ENCODE assay signal across 8 mouse cellular contexts in genomic region chr10:80117736-80118135, GRCm38 (mm10). TPM values are rescaled to one million over a fixed set of nuclear protein-coding genes. Genes with fewer than 3 reads are reported as not detected.
DNase-seq lines count a peak whose midpoint lies in the region; ATAC-seq and TF ChIP-seq lines count a peak whose summit lies in the region.

No protein-coding gene starts in this region.

- ATAC-seq in erythroblast, adult 5-6 weeks (replicated peaks; ENCODE audit: low FRiP score, poor library complexity, severe bottlenecking) = no peak
- no peak for ATAC-seq in forebrain, embryonic 11.5 days (replicated peaks; ENCODE audit: low FRiP score)
- ATAC-seq in liver, embryonic 12.5 days = no peak
- no peak for ATAC-seq in activated CD4-positive, CD25-positive, alpha-beta regulatory T cell, adult 4 months

- H3K36me3 ChIP-seq in erythroblast, embryonic 14.5 days (ENCODE audit: control insufficient read depth) = peaks cover 66% of the 10 kb centered on the region
- peaks cover 40% of the 10 kb centered on the region for H3K36me3 ChIP-seq in C2C12 (ENCODE audit: control insufficient read depth, insufficient read depth)
- peaks cover 5% of the 10 kb centered on the region; the same call in 1 of the 2 replicates for H3K36me3 ChIP-seq in forebrain, embryonic 11.5 days (ENCODE audit: control insufficient read depth, insufficient read depth, low read length)
- peaks cover 58% of the 10 kb centered on the region for H3K36me3 ChIP-seq in liver, embryonic 12.5 days

- peaks cover 72% of the 10 kb centered on the region for H3K79me2 ChIP-seq in C2C12 (ENCODE audit: control insufficient read depth, insufficient read depth)

- H3K9me3 ChIP-seq in erythroblast, embryonic 14.5 days (ENCODE audit: control insufficient read depth, low read length) = peaks cover 9% of the 10 kb centered on the region
- H3K9me3 ChIP-seq in forebrain, embryonic 11.5 days (ENCODE audit: control insufficient read depth, low read length) = no peaks in the 10 kb centered on the region
- no peaks in the 10 kb centered on the region for H3K9me3 ChIP-seq in liver, embryonic 12.5 days (replicated peaks)

- peak overlapping the region; percentile 96 for H3ac ChIP-seq in C2C12 (ENCODE audit: control insufficient read depth, insufficient read length, low read depth)

- no peak for TF ChIP-seq CTCF in C2C12 (IDR thresholded peaks at IDR 0.05; ENCODE audit: control insufficient read depth, insufficient read depth, insufficient read length)

- peak overlapping the region; percentile 79 for H3K4me3 ChIP-seq in erythroblast, embryonic 14.5 days (replicated peaks)
- peak overlapping the region; percentile 100 for H3K4me3 ChIP-seq in C2C12 (ENCODE audit: insufficient read depth, poor library complexity, severe bottlenecking)
- peak overlapping the region; percentile 95 for H3K4me3 ChIP-seq in forebrain, embryonic 11.5 days (ENCODE audit: low read depth, low read length)
- peak overlapping the region; percentile 94 for H3K4me3 ChIP-seq in liver, embryonic 12.5 days

- peaks cover 70% of the 10 kb centered on the region for H3K79me3 ChIP-seq in C2C12 (ENCODE audit: low read depth)

- peaks cover 78% of the 10 kb centered on the region for H3K4me1 ChIP-seq in erythroblast, embryonic 14.5 days (ENCODE audit: control insufficient read depth)
- H3K4me1 ChIP-seq in forebrain, embryonic 11.5 days (replicated peaks; ENCODE audit: control insufficient read depth, insufficient read depth, low read length) = peaks cover 21% of the 10 kb centered on the region
- peaks cover 71% of the 10 kb centered on the region for H3K4me1 ChIP-seq in liver, embryonic 12.5 days

- 90% methylated on average over 1 of the region's 1 CpGs for WGBS in forebrain, embryonic 11.5 days
- WGBS in liver, embryonic 12.5 days (ENCODE audit: insufficient replicate concordance) = 31% methylated on average over 1 of the region's 1 CpGs

- H3K27me3 ChIP-seq in erythroblast, embryonic 14.5 days (ENCODE audit: control insufficient read depth) = no peaks in the 10 kb centered on the region
- H3K27me3 ChIP-seq in C2C12 (ENCODE audit: control insufficient read depth, insufficient read depth, insufficient read length) = no peaks in the 10 kb centered on the region
- no peaks in the 10 kb centered on the region for H3K27me3 ChIP-seq in forebrain, embryonic 11.5 days (ENCODE audit: control insufficient read depth, insufficient read depth, low read length)
- no peaks in the 10 kb centered on the region for H3K27me3 ChIP-seq in liver, embryonic 12.5 days (replicated peaks)

- peak overlapping the region; percentile 86 for H3K9ac ChIP-seq in forebrain, embryonic 11.5 days (ENCODE audit: low read length)
- H3K9ac ChIP-seq in liver, embryonic 12.5 days = peak overlapping the region; percentile 98

- DNase-seq in forebrain, embryonic 11.5 days (ENCODE audit: low spot score) = no peak
- DNase-seq in gastrocnemius, postnatal 14 days = no peak
- DNase-seq in testis, postnatal 10 days (ENCODE audit: low spot score) = no peak

- intact Hi-C loops in gastrocnemius, postnatal 14 days (cut with DNase I; ENCODE audit: low total_unique reads) = loop anchor here (5.0 kb wide), 1 partner anchor 125 kb away; no protein-coding TSS in a partner anchor

- H3K4me2 ChIP-seq in forebrain, embryonic 11.5 days (ENCODE audit: low read depth, low read length, severe bottlenecking) = peak overlapping the region; percentile 95
- H3K4me2 ChIP-seq in liver, embryonic 12.5 days = peak overlapping the region; percentile 92

- 0 out of 2 replicates have a peak overlapping the region, but pooled peaks have one; percentile 6 for H3K27ac ChIP-seq in forebrain, embryonic 11.5 days (ENCODE audit: low read depth, low read length)
- peak overlapping the region; percentile 95 for H3K27ac ChIP-seq in liver, embryonic 12.5 days

TF ChIP-seq in C2C12, 6 proteins besides CTCF, POLR2A, EP300 and RAD21:
- TF ChIP-seq CEBPB (IDR thresholded peaks at IDR 0.05; ENCODE audit: low read depth) (no peak), USF1 (IDR thresholded peaks at IDR 0.05; ENCODE audit: low read depth) (no peak), MAX (IDR thresholded peaks at IDR 0.05) (no peak), FOSL1 (IDR thresholded peaks at IDR 0.05; ENCODE audit: insufficient read depth, low read length, poor library complexity, severe bottlenecking) (no peak), MYOG (IDR thresholded peaks at IDR 0.05; ENCODE audit: control insufficient read depth, extremely low read depth, insufficient read length) (no peak), MYOD1 (IDR thresholded peaks at IDR 0.05; ENCODE audit: control insufficient read depth, insufficient read length, low read depth) (no peak)

RNA-seq across cellular contexts. Expression of gene Stk11, which starts 2.1 kb away (rescaled TPM):
- 69.2 and 71.6 TPM in 2 replicates for polyA plus RNA-seq in erythroblast, embryonic 14.5 days (2012)
- total RNA-seq in erythroblast, adult 5-6 weeks (2015; ENCODE audit: low replicate concordance) = 47.7 and 60.0 TPM in 2 replicates
- 152 and 195 TPM in 2 replicates for total RNA-seq in erythroblast, adult 5-6 weeks (2017; ENCODE audit: low replicate concordance)
- polyA plus RNA-seq in C2C12 (2012; fragmentation: generic; extraction: Trizol) = 106 TPM
- 26.5 and 31.6 TPM in 2 replicates for polyA plus RNA-seq in forebrain, embryonic 11.5 days (2014; fragmentation: Nextera tagmentation; extraction: Ambion mirVana)
- 18.6 and 19.8 TPM in 2 replicates for polyA plus RNA-seq in liver, embryonic 12.5 days (2016; fragmentation: Nextera tagmentation; extraction: Ambion mirVana)
- 10 to 100 TPM; 87.6 to 98.0 TPM for total RNA-seq in gastrocnemius, postnatal 14 days (2021)
- 10 to 100 TPM; 22.1 to 25.4 TPM for polyA plus RNA-seq in activated CD4-positive, CD25-positive, alpha-beta regulatory T cell, adult 4 months (2017; shearing (Covaris generic))

RNA-seq across cellular contexts. Expression of gene Sbno2, which starts 12.4 kb away (rescaled TPM):
- polyA plus RNA-seq in erythroblast, embryonic 14.5 days (2012) = 3.4 and 3.9 TPM in 2 replicates
- 9.2 and 12.5 TPM in 2 replicates for total RNA-seq in erythroblast, adult 5-6 weeks (2015; ENCODE audit: low replicate concordance)
- total RNA-seq in erythroblast, adult 5-6 weeks (2017; ENCODE audit: low replicate concordance) = 17.1 and 20.9 TPM in 2 replicates
- polyA plus RNA-seq in C2C12 (2012; fragmentation: generic; extraction: Trizol) = 29.4 TPM
- 12.5 and 13.6 TPM in 2 replicates for polyA plus RNA-seq in forebrain, embryonic 11.5 days (2014; fragmentation: Nextera tagmentation; extraction: Ambion mirVana)
- 15.0 and 15.4 TPM in 2 replicates for polyA plus RNA-seq in liver, embryonic 12.5 days (2016; fragmentation: Nextera tagmentation; extraction: Ambion mirVana)
- 1 to 10 TPM; 6.2 to 6.3 TPM for total RNA-seq in gastrocnemius, postnatal 14 days (2021)
- polyA plus RNA-seq in activated CD4-positive, CD25-positive, alpha-beta regulatory T cell, adult 4 months (2017; shearing (Covaris generic)) = 10 to 100 TPM; 26.8 to 32.5 TPM

RNA-seq across cellular contexts. Expression of gene Atp5d, which starts 20.7 kb away (rescaled TPM):
- polyA plus RNA-seq in erythroblast, embryonic 14.5 days (2012) = 139 and 144 TPM in 2 replicates
- 43.3 and 48.8 TPM in 2 replicates for total RNA-seq in erythroblast, adult 5-6 weeks (2015; ENCODE audit: low replicate concordance)
- 12.1 and 17.3 TPM in 2 replicates for total RNA-seq in erythroblast, adult 5-6 weeks (2017; ENCODE audit: low replicate concordance)
- polyA plus RNA-seq in C2C12 (2012; fragmentation: generic; extraction: Trizol) = 720 TPM
- 401 and 414 TPM in 2 replicates for polyA plus RNA-seq in forebrain, embryonic 11.5 days (2014; fragmentation: Nextera tagmentation; extraction: Ambion mirVana)
- polyA plus RNA-seq in liver, embryonic 12.5 days (2016; fragmentation: Nextera tagmentation; extraction: Ambion mirVana) = 393 and 419 TPM in 2 replicates
- total RNA-seq in gastrocnemius, postnatal 14 days (2021) = 100 to 1,000 TPM; 657 to 736 TPM
- 100 to 1,000 TPM; 338 to 428 TPM for polyA plus RNA-seq in activated CD4-positive, CD25-positive, alpha-beta regulatory T cell, adult 4 months (2017; shearing (Covaris generic))

RNA-seq across cellular contexts. Expression of gene Cbarp, which starts 22.9 kb away (rescaled TPM):
- polyA plus RNA-seq in erythroblast, embryonic 14.5 days (2012) = 0.15 and 0.52 TPM in 2 replicates
- total RNA-seq in erythroblast, adult 5-6 weeks (2015; ENCODE audit: low replicate concordance) = not detected in 2 replicates
- total RNA-seq in erythroblast, adult 5-6 weeks (2017; ENCODE audit: low replicate concordance) = not detected in 2 replicates
- polyA plus RNA-seq in C2C12 (2012; fragmentation: generic; extraction: Trizol) = 12.1 TPM
- polyA plus RNA-seq in forebrain, embryonic 11.5 days (2014; fragmentation: Nextera tagmentation; extraction: Ambion mirVana) = 10.4 and 15.0 TPM in 2 replicates
- polyA plus RNA-seq in liver, embryonic 12.5 days (2016; fragmentation: Nextera tagmentation; extraction: Ambion mirVana) = 0.94 and 0.96 TPM in 2 replicates
- total RNA-seq in gastrocnemius, postnatal 14 days (2021) = 1 to 10 TPM; 1.6 TPM
- under 1 TPM; 0.74 to 0.96 TPM for polyA plus RNA-seq in activated CD4-positive, CD25-positive, alpha-beta regulatory T cell, adult 4 months (2017; shearing (Covaris generic))

RNA-seq across cellular contexts. Expression of gene Midn, which starts 30.3 kb away (rescaled TPM):
- 7.0 and 9.3 TPM in 2 replicates for polyA plus RNA-seq in erythroblast, embryonic 14.5 days (2012)
- total RNA-seq in erythroblast, adult 5-6 weeks (2015; ENCODE audit: low replicate concordance) = 5.0 and 7.7 TPM in 2 replicates
- total RNA-seq in erythroblast, adult 5-6 weeks (2017; ENCODE audit: low replicate concordance) = 3.9 and 7.4 TPM in 2 replicates
- polyA plus RNA-seq in C2C12 (2012; fragmentation: generic; extraction: Trizol) = 77.5 TPM
- polyA plus RNA-seq in forebrain, embryonic 11.5 days (2014; fragmentation: Nextera tagmentation; extraction: Ambion mirVana) = 58.3 and 66.4 TPM in 2 replicates
- 5.7 and 6.3 TPM in 2 replicates for polyA plus RNA-seq in liver, embryonic 12.5 days (2016; fragmentation: Nextera tagmentation; extraction: Ambion mirVana)
- 10 to 100 TPM; 40.3 to 43.6 TPM for total RNA-seq in gastrocnemius, postnatal 14 days (2021)
- polyA plus RNA-seq in activated CD4-positive, CD25-positive, alpha-beta regulatory T cell, adult 4 months (2017; shearing (Covaris generic)) = 1 to 10 TPM; 7.3 to 9.2 TPM
